Mouse (Mus musculus) intestine, postnatal 0 days (tissue): ENCODE measurements around the gene Olig1. TPM values are rescaled to one million over a fixed set of nuclear protein-coding genes. Genes with fewer than 3 reads are reported as not detected.

Experiments
- ATAC-seq: fragments of 200-750 bp; cut with Nextera tagmentation; 2 replicates; pipeline ENCODE4 v1.8.0; 2017; ENCODE audit warnings: mild to moderate bottlenecking, moderate TSS enrichment, moderate library complexity
- H3K27ac ChIP-seq: fragments of 300-500 bp; sonication (generic); 2 replicates; pipeline ENCODE4 v1.5.1; 2014; ENCODE audit warnings: mild to moderate bottlenecking, low read depth, low read length, moderate library complexity
- H3K27me3 ChIP-seq: fragments of 300-500 bp; sonication (generic); replicated peaks from 2 replicates; pipeline ENCODE4 v1.6.1; 2014; ENCODE audit warnings: low read length, mixed read lengths; ENCODE audit not compliant: control insufficient read depth, insufficient read depth
- H3K36me3 ChIP-seq: fragments of 300-500 bp; sonication (generic); 2 replicates; pipeline ENCODE4 v1.6.1; 2014; ENCODE audit warnings: mild to moderate bottlenecking, moderate library complexity; ENCODE audit not compliant: control insufficient read depth, insufficient read depth
- H3K4me1 ChIP-seq: fragments of 300-500 bp; sonication (generic); replicated peaks from 2 replicates; pipeline ENCODE4 v1.6.1; 2014; ENCODE audit warnings: antibody characterized with exemption, low read length, mixed read lengths; ENCODE audit not compliant: control insufficient read depth, insufficient read depth
- H3K4me2 ChIP-seq: fragments of 300-500 bp; sonication (generic); replicated peaks from 2 replicates; pipeline ENCODE4 v1.6.1; 2014; ENCODE audit warnings: low read depth, mild to moderate bottlenecking, moderate library complexity
- H3K4me3 ChIP-seq: fragments of 300-500 bp; sonication (generic); 2 replicates; pipeline ENCODE4 v1.5.1; 2014; ENCODE audit warnings: low read depth, low read length
- H3K9ac ChIP-seq: fragments of 300-500 bp; sonication (generic); 2 replicates; pipeline ENCODE4 v1.6.1; 2014; ENCODE audit warnings: mild to moderate bottlenecking, low read depth, low read length
- H3K9me3 ChIP-seq: fragments of 300-500 bp; sonication (generic); 2 replicates; pipeline ENCODE4 v1.6.1; 2016; ENCODE audit warnings: mixed run types; ENCODE audit not compliant: control insufficient read depth
- CTCF ChIP-seq: sonication (generic); IDR thresholded peaks from 2 replicates; pipeline ENCODE4 v1.5.1; 2016; ENCODE audit warnings: low read depth, mild to moderate bottlenecking, control low read depth, antibody characterized with exemption, moderate library complexity
- WGBS: fragments of 180-500 bp; shearing (Covaris S2); extraction: QIAGEN DNeasy Blood & Tissue Kit; methylation state at CpG from one replicate; pipeline ENCODE4 v1.1.7; 2014; 5-methylcytosine and 5-hydroxymethylcytosine counted together
- polyA plus RNA-seq: library from polyadenylated mRNA; unstranded; fragments of >200 nt; fragmentation: Nextera tagmentation; extraction: Ambion mirVana; gene quantifications from 2 replicates; pipeline ENCODE4 v1.2.1, GENCODE M21; 2015

Olig1 gene
- polyA plus RNA-seq, 1 experiment from 2014 or later = not detected

DNA sequence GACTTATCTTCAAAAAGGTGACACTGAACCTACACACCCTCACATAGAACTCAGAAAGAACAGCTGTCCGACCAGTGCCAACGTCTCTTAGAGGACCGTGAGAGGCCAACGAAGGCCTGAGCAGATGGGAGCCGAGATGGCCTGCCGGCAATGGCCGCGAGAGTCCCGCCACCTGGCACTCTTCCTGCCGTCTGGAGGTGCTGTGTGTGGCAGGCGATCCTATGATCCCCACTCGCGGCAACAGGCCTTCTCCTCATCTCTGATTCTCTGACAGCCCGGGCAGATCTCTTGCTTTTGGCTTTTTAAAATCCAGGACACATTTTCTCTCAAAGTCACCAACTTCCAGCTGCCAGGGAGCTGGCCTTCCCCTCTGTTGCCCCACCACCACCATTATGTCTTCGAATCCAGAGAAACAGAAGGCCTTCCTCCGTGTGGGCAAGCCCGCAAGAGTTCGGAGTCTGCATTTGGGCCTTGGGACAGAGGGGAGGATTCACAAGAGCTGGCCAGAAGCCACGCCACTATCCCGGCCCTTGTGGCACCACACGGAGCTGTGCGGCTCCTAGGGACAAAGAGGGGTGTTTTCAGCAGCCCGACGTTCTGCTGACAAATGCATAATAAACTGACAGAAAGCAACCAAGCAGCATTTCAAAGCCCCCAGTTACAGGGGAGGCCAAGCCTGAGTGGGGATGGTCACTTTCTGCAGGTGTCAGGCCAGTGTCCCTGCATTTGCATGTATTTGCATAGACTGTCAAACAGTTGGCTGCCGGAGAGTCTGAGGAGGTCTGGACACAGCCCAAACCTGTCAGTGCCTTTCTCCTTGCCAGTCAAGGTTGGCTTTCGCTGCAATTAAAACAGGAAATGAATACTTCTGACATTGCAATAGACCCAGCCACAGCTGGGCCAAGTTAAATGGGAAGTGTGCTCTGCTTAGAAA is 34.5 kb downstream of the Olig1 start:
- Histone ChIP-seq H3K36me3 (no peaks in the 10 kb centered on the region), H3K9ac (no peak overlapping the region), H3K4me2 (no peak overlapping the region), H3K27me3 (peaks cover 7% of the 10 kb centered on the region; the same call in 1 of the 2 replicates), H3K27ac (no peak overlapping the region), H3K4me3 (no peak overlapping the region), H3K4me1 (no peaks in the 10 kb centered on the region), H3K9me3 (no peaks in the 10 kb centered on the region)
- 47% methylated on average over 26 of the region's 26 CpGs for WGBS
- ATAC-seq = no peak
- TF ChIP-seq CTCF = no peak

DNA sequence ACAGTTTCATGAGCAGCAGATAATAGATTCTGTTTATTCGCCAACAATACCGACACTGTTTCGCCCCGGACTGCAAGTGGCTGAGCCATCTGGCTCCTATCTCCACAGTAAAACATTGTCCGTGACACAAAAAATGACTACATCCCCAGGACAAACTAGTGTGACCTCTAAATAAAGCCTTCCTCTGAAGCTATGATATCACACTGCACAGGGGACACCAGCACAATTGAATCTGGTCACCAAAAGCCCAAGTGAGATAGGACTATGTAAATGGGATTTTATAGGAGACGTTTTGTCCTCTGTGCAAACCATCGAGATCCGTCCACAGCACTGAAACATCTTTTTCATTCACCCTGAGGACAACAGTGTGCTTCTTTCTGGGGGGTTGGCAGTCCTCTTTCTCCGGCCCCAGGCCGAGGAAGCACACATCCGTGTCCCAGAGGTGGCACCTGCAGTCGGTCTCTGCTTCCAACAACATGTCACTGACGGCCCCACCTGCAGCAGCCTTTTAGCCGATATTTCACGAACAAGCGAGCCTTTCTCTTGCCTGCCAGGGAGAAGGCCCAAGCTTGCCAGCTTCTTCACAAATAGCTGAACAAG is 36.0 kb downstream of the Olig1 start:
- 65% methylated on average over 16 of the region's 16 CpGs for WGBS
- ATAC-seq = no peak
- no peaks in the 10 kb centered on the region for H3K4me1 ChIP-seq
- no peak overlapping the region for H3K4me2 ChIP-seq
- H3K9ac ChIP-seq = no peak overlapping the region
- H3K9me3 ChIP-seq = no peaks in the 10 kb centered on the region
- no peak overlapping the region for H3K27ac ChIP-seq
- H3K36me3 ChIP-seq = no peaks in the 10 kb centered on the region
- peaks cover 7% of the 10 kb centered on the region; the same call in 1 of the 2 replicates for H3K27me3 ChIP-seq
- TF ChIP-seq CTCF = no peak
- H3K4me3 ChIP-seq = no peak overlapping the region

DNA sequence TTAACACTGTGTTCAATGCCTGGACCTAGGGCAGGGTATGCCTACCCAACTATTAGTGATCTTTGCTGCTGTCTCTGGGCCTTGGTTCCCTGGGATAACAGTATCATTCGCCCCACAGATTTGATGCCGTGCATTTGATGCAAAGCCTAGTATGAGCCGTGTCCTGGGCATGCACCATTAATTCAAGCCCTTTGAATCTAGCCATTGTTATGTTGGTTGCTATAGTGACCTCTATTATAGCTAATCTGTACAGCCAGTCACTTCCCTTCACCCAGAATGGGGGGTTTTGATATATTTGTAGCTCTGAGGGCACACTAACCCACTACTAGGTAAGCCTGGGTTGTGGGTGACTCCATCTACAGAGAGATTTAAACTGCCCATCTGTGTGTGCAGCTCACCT is 40.3 kb downstream of the Olig1 start:
- Histone ChIP-seq H3K27me3 (peaks cover 8% of the 10 kb centered on the region; the same call in 1 of the 2 replicates), H3K4me2 (no peak overlapping the region), H3K9ac (no peak overlapping the region), H3K4me1 (no peaks in the 10 kb centered on the region), H3K36me3 (no peaks in the 10 kb centered on the region), H3K9me3 (no peaks in the 10 kb centered on the region), H3K27ac (no peak overlapping the region), H3K4me3 (no peak overlapping the region)
- WGBS = 82% methylated on average over 3 of the region's 3 CpGs
- no peak for ATAC-seq
- no peak for TF ChIP-seq CTCF

DNA sequence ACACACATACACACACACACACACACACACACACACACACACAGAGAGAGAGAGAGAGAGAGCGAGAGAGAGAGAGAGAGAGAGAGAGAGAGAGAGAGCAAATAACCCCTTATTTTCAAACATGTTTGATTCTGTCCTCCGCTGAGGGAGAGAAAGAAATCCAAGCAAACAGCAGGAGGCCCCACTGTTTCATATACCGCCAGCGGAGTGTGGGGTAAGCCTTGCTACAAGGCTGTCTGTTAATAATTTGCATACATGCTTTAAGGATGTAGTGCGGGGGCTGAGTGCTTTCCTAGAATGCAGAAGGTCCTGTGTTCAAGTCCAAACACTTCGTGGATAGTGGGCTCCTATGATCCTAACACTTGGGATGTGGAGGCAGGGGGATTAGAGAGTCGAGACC is 43.3 kb downstream of the Olig1 start:
- no peak for ATAC-seq
- no peaks in the 10 kb centered on the region for H3K4me1 ChIP-seq
- no peak overlapping the region for H3K27ac ChIP-seq
- H3K27me3 ChIP-seq = peaks cover 8% of the 10 kb centered on the region; the same call in 1 of the 2 replicates
- H3K36me3 ChIP-seq = no peaks in the 10 kb centered on the region
- no peak for TF ChIP-seq CTCF
- no peak overlapping the region for H3K9ac ChIP-seq
- H3K4me3 ChIP-seq = no peak overlapping the region
- WGBS = 55% methylated on average over 7 of the region's 7 CpGs
- no peak overlapping the region for H3K4me2 ChIP-seq
- H3K9me3 ChIP-seq = no peaks in the 10 kb centered on the region

DNA sequence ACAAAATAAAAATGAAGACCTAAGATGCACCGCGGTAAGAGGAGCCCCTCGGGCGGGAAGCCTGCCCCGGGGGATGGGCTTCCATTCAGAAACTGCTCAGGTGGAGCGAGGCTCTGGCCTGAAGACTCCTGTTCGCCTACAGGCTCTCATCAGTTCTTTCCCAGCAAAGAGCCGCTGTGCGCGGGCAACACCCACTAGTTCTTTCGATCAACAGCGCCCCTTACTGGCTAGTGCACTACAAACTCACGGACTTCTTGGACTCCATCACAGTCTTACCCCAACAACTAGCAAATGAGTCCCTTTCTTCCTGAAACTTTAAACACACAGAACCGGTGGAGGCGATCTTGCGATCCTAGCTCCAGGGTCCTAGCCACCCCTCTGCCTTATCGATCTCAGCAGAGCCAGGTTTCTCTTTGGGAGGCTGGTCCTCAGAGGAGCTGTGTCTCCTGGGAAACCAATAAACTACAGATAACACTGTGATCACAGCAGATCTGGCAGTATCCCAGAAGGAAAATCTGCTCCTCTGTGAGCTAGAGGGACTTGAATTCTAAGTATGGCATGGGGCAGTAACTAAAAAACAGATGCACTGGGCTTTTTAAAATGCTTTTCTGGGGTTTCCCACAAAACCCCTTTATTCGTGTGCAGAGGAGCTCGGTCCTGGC is 44.7 kb downstream of the Olig1 start:
- WGBS = 6% methylated on average over 19 of the region's 19 CpGs
- Histone ChIP-seq H3K27ac (no peak overlapping the region), H3K27me3 (peaks cover 6% of the 10 kb centered on the region; the same call in 1 of the 2 replicates), H3K36me3 (no peaks in the 10 kb centered on the region), H3K9me3 (no peaks in the 10 kb centered on the region), H3K4me2 (peak overlapping the region; percentile 35), H3K4me1 (no peaks in the 10 kb centered on the region), H3K4me3 (no peak overlapping the region), H3K9ac (no peak overlapping the region)
- peak; percentile 81 for TF ChIP-seq CTCF
- ATAC-seq = peak; percentile 36; the same call in 1 of the 2 replicates

DNA sequence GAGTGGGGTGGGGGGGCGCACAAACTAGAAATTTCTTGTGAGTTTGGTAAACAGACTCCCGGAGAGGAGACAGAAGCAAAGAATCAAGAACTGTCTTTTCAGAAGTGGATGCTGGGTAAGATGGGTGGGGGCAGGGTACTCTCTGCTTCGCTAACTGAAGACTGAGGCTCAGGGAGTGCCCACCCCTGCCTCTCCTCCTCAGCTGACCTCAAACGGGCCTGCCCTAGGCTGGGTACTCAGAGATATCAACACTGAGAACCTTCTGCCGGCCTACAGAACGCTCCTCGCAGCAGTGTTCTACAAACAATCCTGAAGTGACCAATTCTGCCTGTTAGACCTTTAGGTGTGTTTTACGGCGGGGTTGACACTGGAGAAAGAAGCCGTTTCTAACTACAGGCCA is 50.6 kb downstream of the Olig1 start:
- Histone ChIP-seq H3K4me1 (no peaks in the 10 kb centered on the region), H3K27ac (no peak overlapping the region), H3K27me3 (no peaks in the 10 kb centered on the region; the same call in 1 of the 2 replicates), H3K36me3 (no peaks in the 10 kb centered on the region), H3K4me2 (no peak overlapping the region), H3K9ac (no peak overlapping the region), H3K9me3 (no peaks in the 10 kb centered on the region), H3K4me3 (no peak overlapping the region)
- ATAC-seq = no peak
- 48% methylated on average over 10 of the region's 10 CpGs for WGBS
- no peak for TF ChIP-seq CTCF
